ENCODE assay signal across 16 mouse cellular contexts in the genomic region with DNA sequence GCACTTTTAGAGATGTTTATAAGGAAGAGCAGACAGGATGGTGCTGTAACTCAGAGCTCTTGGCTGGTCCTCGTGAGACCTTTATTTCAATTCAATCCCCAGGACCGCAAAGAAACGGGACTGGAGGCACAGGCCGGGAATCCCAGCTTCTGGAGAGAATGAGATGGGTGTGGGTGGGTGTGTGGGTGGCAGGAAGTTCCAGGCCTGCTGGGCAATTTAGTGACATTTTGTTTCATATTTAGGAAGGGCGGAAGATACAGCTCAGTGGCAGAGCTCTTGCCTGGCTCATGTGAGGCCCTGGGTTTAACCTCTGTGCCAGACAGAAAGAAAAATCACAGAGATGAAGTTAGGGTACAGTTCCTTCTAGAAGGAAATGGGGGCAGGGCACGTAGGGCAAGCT. TPM values are rescaled to one million over a fixed set of nuclear protein-coding genes. Genes with fewer than 3 reads are reported as not detected.
"Had no signal": no experiment of that assay in that cellular context is flagged by ENCODE, and none has a peak within 500 bp of the region (broad histone marks: within the 10 kb centered on the region; RNA-seq: fewer than 3 reads in every experiment).

No protein-coding gene starts in this region.

- H3K27me3 ChIP-seq: intestine, embryonic 15.5 days; liver, embryonic 15.5 days; megakaryocyte, embryonic 14.5 days; midbrain, embryonic 15.5 days had no signal

- ATAC-seq: intestine, embryonic 15.5 days; lung, postnatal 0 days; midbrain, embryonic 15.5 days had no signal

- H3K4me1 ChIP-seq: intestine, embryonic 15.5 days; midbrain, embryonic 15.5 days had no signal

- H3K9me3 ChIP-seq: intestine, embryonic 15.5 days; limb, embryonic 10.5 days; liver, embryonic 15.5 days; megakaryocyte, embryonic 14.5 days; midbrain, embryonic 15.5 days had no signal

- H3K4me2 ChIP-seq: intestine, embryonic 15.5 days; liver, embryonic 11.5 days; liver, embryonic 15.5 days; midbrain, embryonic 11.5 days; midbrain, embryonic 15.5 days had no signal

- H3K4me3 ChIP-seq: intestine, embryonic 15.5 days; limb, embryonic 10.5 days; liver, embryonic 15.5 days; megakaryocyte, embryonic 14.5 days; midbrain, embryonic 15.5 days had no signal

- H3K27ac ChIP-seq: intestine, embryonic 15.5 days; limb, embryonic 10.5 days; midbrain, embryonic 15.5 days had no signal

- H3K36me3 ChIP-seq: intestine, embryonic 15.5 days; limb, embryonic 10.5 days; liver, embryonic 15.5 days; midbrain, embryonic 15.5 days had no signal

- DNase-seq: kidney, adult 18-20 months; kidney, postnatal 14 days; lung, adult 2 months; right cerebral cortex, postnatal 4 days; thymus, adult 18-20 months; thymus, postnatal 14 days had no signal

- H3K9ac ChIP-seq: intestine, embryonic 15.5 days; liver, embryonic 15.5 days; midbrain, embryonic 15.5 days had no signal

RNA-seq across cellular contexts. Expression of gene Mybpc3, which starts 27.7 kb away (rescaled TPM):
- polyA plus RNA-seq: kidney, embryonic 14.5 days; midbrain, embryonic 11.5 days; neural tube, embryonic 14.5 days had no signal
